Mouse (Mus musculus) cerebral cortex, adult 2 months (tissue): Measurements from ENCODE around the gene Trdn.

ENCODE experiments used
- WGBS: fragments of 180-500 bp; shearing (Covaris S2); methylation state at CpG from one replicate; pipeline ENCODE4 v1.1.7; 2018; 5-methylcytosine and 5-hydroxymethylcytosine counted together

The Trdn gene

DNA sequence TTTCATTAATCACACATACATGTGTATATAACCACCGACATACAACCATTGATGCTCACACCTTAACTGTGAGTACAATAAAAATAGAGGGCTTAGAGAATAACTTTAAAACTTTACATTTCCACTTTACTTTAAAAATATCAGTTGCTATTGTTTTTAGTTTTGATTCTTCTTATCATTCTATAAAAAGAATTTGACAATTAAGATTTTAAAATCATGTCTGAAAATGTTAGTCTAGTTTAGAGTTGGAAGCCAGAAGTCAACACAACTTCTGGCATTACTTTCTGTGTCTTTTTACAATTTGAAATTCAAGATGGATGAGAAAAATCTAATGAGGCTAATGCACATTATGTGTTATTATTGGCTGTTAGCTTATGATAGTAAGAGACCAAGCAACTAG is at the start of gene Trdn:
Trdn (plus strand) TSS at position 301 of the 400 bp plus-strand sequence.
- WGBS: 93% methylated on average over 1 of the region's 1 CpGs

DNA sequence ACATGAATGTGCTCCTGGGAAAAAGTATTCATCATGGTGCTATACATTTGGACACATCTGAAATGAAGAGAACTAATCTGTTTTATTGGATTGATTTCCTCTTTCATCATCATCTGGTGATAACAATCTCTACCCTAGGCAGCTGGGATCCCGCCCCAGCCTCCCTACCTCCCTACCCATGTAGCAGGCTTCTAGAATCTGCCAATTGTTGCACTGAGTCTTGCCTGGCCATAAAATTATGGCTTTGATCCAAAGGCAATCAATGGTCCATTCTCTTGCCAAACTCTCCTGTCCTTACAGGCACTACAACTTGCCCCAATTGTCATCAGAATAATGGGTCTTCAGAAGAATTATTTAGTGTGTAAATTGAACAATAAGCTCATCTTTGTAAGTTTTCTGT is 19.6 kb upstream of the Trdn start:
- 76% methylated on average over 1 of the region's 1 CpGs for WGBS

DNA sequence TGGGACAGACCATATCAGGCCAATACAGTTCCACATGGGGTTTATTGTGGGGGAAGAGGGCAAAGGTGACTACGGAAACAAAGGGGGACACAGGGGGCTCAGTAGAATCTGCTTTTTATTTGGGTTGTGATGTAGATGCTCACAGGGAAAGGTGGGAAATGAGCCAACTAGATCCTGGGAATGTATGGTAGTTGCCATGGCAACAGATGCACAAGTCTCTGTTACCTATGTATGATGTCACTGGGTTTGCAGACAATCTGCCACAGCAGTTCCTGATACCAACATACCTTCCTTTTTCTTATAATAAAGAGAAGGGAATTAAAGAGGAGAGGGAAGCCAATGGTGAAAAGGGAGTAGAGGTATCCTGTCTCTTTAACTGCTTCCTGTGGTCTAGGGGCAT is 14.8 kb upstream of the Trdn start:
- 83% methylated on average over 1 of the region's 1 CpGs for WGBS

DNA sequence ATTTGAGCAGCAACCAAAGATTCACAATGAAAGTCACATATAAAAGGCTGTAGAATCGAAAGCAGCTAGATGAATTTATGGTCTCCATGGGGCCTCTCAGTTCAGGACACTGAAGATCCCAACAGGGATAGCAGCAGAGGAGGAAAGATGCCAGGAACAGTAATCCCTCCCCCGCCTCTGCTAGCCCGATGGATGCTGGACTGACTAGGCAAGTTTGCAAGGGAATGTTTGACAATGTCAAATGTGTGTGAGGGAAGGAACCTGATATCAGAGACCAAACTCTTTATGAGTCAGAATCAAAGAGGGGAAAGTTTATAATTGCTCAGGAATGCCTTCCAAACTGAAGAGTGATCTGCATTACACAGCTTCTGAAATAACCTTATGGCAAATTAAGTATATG is 7.2 kb upstream of the Trdn start:
- 88% methylated on average over 3 of the region's 3 CpGs for WGBS

DNA sequence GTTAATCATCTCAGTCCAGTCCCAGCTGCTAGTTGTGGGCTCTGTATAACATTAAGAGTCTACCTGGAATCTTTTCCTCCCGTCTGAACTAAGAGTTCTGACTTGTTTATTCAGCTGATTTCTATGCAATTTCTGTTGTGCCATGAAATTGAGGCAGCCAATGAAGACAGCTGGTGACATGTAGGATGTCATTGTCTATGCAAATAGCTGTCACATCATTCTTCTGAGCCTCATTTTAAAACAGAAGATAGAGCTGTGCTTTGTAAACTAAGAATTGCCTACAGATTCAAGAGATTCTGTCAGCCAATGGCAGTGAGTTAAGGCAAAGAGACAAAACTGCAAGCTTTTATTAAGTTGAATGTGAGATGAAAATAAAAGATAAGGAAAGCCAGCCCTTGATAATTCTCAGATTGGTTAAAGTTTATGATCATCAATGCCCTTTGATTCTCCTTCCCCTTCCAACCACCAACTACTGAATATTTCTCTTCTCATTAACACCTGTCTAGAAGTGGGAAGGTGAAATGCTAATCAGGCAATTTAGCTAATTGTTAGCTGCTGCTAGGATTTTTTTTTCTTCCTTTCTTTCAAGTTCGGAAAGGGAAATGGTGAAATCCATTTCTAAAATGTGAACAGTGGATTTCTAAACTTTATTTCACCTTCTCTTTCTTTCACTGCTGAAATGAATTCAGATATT is 1.9 kb downstream of the Trdn start:
- WGBS: 41% methylated on average over 2 of the region's 2 CpGs

DNA sequence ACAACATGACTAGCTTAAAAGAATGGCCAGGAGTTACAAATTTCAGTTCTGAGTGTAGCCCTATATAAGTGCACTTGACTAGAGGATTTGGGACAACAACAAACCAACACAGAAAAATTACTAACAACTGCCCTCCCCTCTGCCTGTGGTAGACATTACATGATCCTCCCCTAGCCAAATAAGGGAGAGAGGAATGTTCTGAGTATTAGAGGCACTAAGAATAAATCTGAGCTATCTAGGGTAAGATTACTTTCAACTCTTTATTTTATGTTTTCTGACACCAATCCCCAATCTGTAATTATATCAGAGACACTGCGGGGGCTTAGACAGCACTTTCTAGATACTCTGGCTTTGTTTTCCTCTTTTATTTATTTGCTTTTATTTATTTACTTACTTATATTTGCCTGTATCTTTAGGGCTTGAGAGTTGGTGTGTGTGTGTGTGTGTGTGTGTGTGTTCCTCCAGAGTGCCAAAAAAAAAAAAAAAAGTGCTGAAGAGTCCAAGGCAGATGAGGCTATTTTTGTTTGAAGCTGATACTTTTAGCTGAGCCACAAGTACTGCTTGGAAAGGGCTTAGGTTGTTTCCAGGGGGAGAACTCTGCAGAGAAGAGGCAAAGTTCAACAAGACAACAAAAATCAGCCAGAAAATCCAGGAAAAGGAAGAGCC is 2.7 kb downstream of the Trdn start:
- WGBS: 81% methylated on average over 1 of the region's 1 CpGs

DNA sequence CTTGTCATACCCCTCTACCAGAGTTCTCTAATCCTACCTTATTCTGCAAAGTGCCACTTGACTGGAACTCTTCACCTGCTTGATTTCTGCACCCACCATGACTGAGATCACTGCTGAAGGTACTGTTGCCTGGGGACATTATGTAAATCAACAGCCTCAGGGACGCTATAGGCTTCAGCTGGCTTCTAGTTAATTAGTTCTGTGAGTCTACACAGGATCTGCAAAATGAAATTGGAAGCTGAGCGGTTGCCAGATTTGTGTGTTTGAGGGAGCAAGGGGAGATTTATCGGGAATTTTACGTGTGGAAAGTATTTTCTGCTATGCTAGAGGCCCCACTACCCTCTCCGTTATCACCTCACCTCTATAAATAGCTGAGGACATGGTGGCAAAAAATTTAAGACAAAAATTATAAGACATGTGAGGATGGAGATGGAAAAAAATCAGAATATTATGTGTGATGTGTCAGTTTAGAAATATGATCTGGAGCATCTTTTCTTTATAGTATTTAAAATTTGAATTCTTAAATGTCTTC is 3.3 kb downstream of the Trdn start:
- WGBS: 44% methylated on average over 5 of the region's 5 CpGs

DNA sequence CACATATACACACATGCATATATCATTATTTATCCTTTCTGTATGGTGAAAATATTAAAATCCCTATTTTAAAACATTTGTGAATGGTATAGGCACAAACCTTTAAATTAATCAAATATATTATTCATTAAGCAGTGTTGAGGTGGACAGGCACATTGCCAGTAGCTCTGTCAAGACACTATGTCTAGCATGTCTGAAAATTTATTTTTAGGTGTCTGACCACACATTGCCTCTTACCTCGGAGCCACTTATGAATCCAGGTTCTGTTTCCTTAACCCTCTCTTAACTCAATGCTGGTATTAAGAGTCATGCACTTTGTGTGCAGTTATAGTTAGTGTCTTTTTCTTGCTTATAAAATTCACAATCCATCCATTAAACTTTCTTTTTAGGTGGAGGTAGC is 12.0 kb downstream of the Trdn start:
- WGBS: 77% methylated on average over 1 of the region's 1 CpGs

DNA sequence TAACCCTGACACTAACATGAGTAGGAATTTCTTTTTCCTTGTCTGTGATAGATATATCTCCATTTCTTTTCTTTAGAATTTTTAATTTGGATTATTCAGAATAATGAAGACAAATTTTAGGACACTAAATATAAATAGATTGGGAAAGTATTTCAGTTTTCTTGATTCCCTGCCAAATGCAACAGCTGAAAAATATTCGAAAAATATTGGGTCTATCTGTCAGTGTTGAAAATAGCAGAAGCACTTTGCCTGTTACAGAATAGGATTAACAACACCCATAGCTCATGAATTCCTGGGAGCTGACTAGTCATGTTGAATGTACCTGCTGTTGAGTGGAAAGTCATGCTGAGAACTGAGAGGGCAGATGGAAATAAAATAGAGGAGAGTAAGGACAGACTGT is 64.6 kb downstream of the Trdn start:
- WGBS: 40% methylated on average over 1 of the region's 1 CpGs

DNA sequence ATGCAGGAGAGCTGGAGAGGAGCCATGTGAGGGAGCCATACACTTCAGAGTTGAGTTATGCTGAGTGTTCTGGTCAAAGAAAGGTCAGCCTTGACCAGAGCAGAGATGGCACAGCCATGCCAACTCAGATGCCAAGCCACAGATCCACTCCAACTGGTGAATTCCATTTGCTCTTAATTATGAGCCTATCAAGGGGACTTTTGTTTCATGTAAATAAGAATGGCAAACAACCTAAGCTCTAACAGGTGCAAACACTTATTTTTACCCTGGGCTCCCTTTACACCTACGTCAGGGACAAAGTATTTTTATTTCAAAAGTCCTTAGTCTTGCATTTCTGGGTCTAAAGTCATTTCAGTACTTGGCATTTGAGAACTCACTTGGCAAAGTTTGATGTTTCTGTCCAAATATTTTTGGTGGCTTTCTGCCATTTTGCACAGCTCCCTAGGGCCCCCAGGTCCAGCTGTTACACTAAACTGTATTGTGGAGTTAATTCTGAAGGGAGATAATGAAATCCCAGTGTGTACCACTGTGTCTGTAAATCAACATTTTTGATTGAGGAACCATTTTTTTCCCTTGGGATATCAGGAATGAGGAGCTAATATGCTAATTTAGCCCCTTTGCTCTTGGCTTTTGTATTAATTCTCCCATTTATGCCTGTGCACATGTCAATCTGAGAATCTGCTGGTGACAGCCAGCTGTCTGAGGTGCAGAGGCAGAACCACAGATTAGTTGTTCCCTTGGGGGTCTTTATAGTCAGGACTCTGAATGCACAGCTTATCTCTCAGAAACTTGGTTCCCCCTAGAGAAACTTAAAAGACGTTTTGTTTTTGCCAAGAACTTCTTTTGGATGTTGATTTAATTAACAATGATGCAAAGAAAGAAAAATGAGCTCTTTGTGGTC is 99.6 kb downstream of the Trdn start:
- 41% methylated on average over 2 of the region's 2 CpGs for WGBS

DNA sequence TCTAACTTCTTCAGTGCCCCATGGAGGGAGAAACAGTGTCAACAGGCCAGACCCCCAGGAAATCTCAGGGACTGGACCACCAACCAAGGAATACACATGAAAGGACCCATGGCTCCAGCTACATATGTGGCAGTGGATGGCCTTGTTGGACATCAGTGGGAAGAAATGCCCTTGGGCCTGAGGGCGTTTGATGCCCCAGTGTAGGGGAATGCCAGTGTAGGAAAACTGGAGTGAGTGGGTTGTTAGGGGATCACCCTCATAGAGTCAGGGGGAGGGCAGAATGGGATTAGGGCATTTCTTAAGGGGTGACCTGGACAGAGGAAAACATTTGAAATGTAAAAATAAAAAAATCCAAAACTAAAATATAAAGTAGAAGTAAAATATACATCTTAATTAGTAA is 108.7 kb downstream of the Trdn start:
- 79% methylated on average over 1 of the region's 1 CpGs for WGBS

DNA sequence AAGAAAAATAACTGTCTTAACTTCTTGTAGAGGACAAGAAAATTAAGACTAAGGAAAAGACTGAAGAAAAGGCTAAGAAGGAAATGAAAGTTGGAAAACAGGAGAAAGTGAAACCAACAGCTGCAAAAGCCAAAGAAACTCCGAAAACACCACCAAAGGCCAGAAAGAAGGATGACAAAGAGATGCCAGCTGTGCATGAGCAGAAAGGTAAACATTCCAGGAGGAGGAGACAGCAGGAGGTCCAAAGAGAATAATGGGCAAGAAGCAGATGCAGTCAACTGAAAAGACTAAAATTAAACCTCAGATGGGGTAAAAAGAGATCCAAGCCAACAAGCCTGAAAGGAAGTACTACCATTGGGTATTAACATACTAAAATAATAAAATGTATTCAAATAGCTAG is 115.6 kb downstream of the Trdn start:
- 32% methylated on average over 1 of the region's 1 CpGs for WGBS

DNA sequence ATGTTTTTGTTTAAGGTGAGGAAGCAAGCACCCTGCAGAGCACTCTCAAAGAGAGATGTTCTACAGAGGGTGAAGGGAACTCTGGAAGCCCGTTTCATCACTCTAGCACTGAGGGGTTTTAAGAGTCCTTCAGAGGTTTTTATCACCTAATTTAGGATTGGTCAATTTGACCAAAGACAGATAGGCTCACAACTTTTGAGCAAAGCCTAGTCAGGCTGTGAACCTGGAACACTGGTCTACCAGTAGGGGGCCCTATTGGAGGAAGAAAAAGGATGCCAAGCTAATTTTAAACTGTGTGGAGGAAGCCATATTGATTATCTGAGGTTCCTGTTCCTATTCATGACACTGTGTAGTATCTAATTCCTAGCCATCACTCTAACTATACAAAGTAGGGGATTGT is 117.9 kb downstream of the Trdn start:
- WGBS: 66% methylated on average over 1 of the region's 1 CpGs

DNA sequence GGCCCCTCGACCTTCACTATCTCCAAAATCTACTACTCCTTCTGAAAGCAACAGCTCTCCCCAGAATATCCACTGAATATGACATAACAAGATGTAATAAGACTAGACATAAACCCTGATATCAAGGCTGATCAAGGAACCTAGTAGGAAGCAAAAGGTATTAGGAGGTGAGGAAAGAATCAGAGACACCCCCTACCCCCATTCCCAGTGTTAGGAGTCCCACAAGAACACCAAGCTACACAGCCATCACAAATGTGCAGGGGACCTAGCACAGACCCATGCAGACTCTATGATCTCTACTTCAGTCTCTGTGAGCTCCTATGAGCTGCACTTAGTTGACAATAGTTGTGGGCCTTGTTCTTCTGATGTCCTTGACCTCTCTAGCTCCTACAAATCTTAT is 130.1 kb downstream of the Trdn start:
- WGBS: 77% methylated on average over 1 of the region's 1 CpGs

DNA sequence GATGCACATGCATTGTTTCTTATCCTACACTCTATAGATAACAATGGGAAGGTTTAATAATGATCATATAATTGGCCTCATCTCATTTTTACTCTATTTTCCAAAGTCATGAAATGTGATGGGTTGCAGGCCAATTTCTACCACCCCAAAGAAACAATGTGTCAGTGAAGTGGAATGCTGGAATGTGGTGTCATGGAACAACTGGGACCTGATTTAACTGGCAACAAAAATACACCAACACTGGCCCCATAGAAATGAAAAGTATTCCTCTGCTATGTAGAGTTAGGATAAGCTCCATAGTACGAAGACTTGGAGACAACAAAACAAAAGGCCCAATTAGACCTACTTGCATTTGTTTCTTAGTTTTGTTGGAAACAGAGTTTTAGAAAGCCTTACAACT is 173.6 kb downstream of the Trdn start:
- WGBS: 65% methylated on average over 1 of the region's 1 CpGs

DNA sequence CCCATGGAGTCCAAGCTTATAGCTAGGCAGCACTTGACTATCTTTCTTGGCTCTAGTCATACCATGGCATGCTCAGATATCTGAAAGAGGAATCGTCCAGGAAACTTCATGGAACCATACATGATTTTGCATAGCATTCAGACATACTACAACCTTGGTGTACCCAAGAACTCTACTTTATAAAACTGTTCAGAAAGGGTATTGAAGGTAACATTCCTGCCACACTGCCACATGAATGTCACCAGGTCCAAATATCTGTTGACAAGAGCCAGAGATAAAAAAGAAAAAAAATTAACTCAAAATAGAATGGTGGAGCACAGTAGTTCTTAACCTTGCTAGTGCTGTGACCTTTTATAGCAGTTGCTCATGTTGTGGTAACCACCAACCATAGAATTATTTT is 175.8 kb downstream of the Trdn start:
- 67% methylated on average over 1 of the region's 1 CpGs for WGBS

DNA sequence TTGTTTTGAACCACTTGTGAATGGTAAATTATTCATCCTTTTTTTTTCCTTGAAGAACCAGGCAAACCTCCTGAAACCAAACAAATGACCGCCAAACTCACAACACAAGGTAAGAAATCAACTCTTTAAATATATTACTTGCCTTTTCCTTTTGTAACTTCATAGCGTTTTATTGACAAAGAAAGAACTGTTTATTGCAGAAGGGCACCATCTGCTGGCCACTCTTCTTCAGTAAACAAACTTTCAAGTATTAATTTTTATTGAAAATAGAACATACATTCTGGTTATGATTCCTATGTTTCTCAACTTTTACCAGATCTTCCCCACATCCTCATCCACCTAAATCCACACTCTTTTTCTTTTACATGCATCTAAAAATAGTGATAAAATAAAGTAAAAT is 224.6 kb downstream of the Trdn start:
- WGBS: 24% methylated on average over 2 of the region's 2 CpGs

DNA sequence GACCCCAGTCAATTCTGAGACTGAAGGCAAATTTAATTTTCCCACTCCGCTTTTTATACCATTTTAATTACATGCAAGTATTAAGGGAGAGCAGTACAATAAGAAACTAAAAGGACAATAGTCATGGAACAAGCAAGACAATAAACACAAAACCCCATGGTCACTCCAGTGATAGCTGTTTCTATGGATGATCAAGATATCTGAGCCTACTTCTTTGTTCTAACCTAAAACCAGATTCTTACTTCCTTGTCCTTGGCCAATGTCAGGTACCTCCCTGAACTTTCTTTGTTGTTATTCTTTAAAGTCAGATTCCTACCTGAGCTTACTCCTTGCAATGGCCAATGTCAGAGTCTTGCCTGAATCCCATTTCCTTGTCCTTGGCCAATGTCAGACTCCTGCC is 272.7 kb downstream of the Trdn start:
- WGBS: 74% methylated on average over 1 of the region's 1 CpGs

DNA sequence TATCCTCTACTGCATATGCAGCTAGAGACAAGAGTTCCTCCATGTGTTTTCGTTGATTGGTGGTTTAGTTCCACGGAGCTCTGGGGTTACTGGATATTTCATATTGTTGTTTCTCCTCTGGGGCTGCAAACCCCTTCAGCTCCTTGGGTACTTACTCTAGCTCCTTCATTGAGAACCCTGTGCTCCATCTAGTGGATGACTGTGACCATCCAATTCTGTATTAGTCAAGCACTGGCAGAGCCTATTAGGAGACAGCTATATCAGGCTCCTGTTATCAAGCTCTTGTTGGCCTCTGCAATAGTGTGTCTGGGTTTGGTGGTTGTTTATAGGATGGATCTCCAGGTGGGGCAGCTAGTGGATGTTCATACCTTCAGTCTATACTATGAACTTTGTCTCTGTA is 290.2 kb downstream of the Trdn start:
- 74% methylated on average over 2 of the region's 2 CpGs for WGBS

DNA sequence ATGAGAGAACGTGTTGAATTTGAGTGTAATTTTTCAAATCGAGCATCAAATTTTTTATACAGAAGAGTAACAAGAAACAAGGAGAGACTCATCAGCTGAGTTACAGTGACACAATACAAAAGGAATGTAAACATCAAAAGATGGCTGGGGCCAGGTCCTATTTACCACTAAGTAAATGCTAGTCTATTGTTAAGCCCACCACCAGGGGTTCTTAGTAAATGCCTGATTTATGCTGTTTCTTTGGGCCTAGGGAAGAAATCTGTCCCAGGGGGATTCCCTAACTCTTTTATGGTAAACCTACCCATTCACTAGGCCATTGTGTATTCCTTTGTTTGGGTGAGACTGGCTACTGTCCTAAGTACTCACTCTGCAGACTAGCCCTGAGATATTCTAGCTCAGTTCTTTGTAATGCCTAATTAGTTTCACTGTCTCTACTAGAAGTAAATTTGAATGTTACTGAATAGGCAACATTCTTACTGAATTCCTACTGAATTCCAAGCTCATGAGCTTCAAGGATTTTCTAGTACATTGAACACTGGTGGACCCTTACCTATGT is 295.2 kb downstream of the Trdn start:
- WGBS: 53% methylated on average over 2 of the region's 2 CpGs
